Mouse (Mus musculus) liver, embryonic 11.5 days (tissue): ENCODE results near the gene Vcl. TPM values are rescaled to one million over a fixed set of nuclear protein-coding genes. Genes with fewer than 3 reads are reported as not detected.

Experiments used
- ATAC-seq: fragments of 200-750 bp; cut with Nextera tagmentation; replicated peaks from 2 replicates; pipeline ENCODE4 v1.8.0; 2017; ENCODE audit warnings: moderate number of reproducible peaks, mild to moderate bottlenecking, moderate TSS enrichment, moderate library complexity; ENCODE audit not compliant: low FRiP score
- DNase-seq: peaks from one replicate; pipeline ENCODE4 v3.0.0-alpha.2; 2017; ENCODE audit warnings: low spot score
- H3K27ac ChIP-seq: fragments of 300-500 bp; sonication (generic); 2 replicates; pipeline ENCODE4 v1.5.1; 2014; ENCODE audit warnings: mild to moderate bottlenecking, low read depth, low read length, control low read depth
- H3K27me3 ChIP-seq: fragments of 300-500 bp; sonication (generic); replicated peaks from 2 replicates; pipeline ENCODE4 v1.6.1; 2014; ENCODE audit warnings: low read length, mixed read lengths; ENCODE audit not compliant: control insufficient read depth, insufficient read depth
- H3K36me3 ChIP-seq: fragments of 300-500 bp; sonication (generic); 2 replicates; pipeline ENCODE4 v1.6.1; 2014; ENCODE audit warnings: mild to moderate bottlenecking, low read length, moderate library complexity, mixed read lengths; ENCODE audit not compliant: control insufficient read depth, insufficient read depth
- H3K4me1 ChIP-seq: fragments of 300-500 bp; sonication (generic); replicated peaks from 2 replicates; pipeline ENCODE4 v1.6.1; 2014; ENCODE audit warnings: low read length, mixed read lengths; ENCODE audit not compliant: control insufficient read depth, insufficient read depth
- H3K4me2 ChIP-seq: fragments of 300-500 bp; sonication (generic); 2 replicates; pipeline ENCODE4 v1.6.1; 2014; ENCODE audit warnings: mild to moderate bottlenecking, control low read depth, moderate library complexity
- H3K4me3 ChIP-seq: fragments of 300-500 bp; sonication (generic); 2 replicates; pipeline ENCODE4 v1.5.1; 2014; ENCODE audit warnings: low read depth, low read length, control low read depth
- H3K9ac ChIP-seq: fragments of 300-500 bp; sonication (generic); 2 replicates; pipeline ENCODE4 v1.6.1; 2014; ENCODE audit warnings: low read depth, low read length, control low read depth
- H3K9me3 ChIP-seq: fragments of 300-500 bp; sonication (generic); 2 replicates; pipeline ENCODE4 v1.6.1; 2016; ENCODE audit warnings: low read length, inconsistent platforms, mixed read lengths; ENCODE audit not compliant: control insufficient read depth
- WGBS: fragments of 180-500 bp; shearing (Covaris S2); extraction: QIAGEN DNeasy Blood & Tissue Kit; methylation state at CpG from one replicate; pipeline ENCODE4 v1.1.7; 2014; 5-methylcytosine and 5-hydroxymethylcytosine counted together
- polyA plus RNA-seq: library from polyadenylated mRNA; unstranded; fragments of >200 nt; fragmentation: Nextera tagmentation; extraction: Ambion mirVana; gene quantifications from 2 replicates; pipeline ENCODE4 v1.2.1, GENCODE M21; 2014

Vcl gene
- polyA plus RNA-seq, 1 experiment from 2014 or later = 59.0 TPM

GRCm38 (mm10) chr14:21069594-21069993 lies 140.4 kb downstream of the Vcl start:
- Histone ChIP-seq H3K9me3 (no peaks in the 10 kb centered on the region), H3K9ac (no peak overlapping the region), H3K27me3 (no peaks in the 10 kb centered on the region), H3K4me1 (peaks cover 25% of the 10 kb centered on the region), H3K36me3 (no peaks in the 10 kb centered on the region; the same call in 1 of the 2 replicates), H3K4me2 (no peak overlapping the region), H3K27ac (no peak overlapping the region), H3K4me3 (no peak overlapping the region)
- DNase-seq = no peak
- 87% methylated on average over 5 of the region's 5 CpGs for WGBS
- ATAC-seq = no peak

GRCm38 (mm10) chr14:21073981-21074380 lies 144.8 kb downstream of the Vcl start:
- no peaks in the 10 kb centered on the region for H3K27me3 ChIP-seq
- H3K36me3 ChIP-seq = no peaks in the 10 kb centered on the region; the same call in 1 of the 2 replicates
- ATAC-seq (peak; percentile 77), DNase-seq (no peak)
- H3K4me3 ChIP-seq = peak overlapping the region; percentile 73; the same call in 1 of the 2 replicates
- H3K9me3 ChIP-seq = no peaks in the 10 kb centered on the region
- H3K27ac ChIP-seq = peak overlapping the region; percentile 90
- peaks cover 41% of the 10 kb centered on the region for H3K4me1 ChIP-seq
- WGBS = 14% methylated on average over 3 of the region's 3 CpGs
- H3K4me2 ChIP-seq = peak overlapping the region; percentile 85
- H3K9ac ChIP-seq = peak overlapping the region; percentile 80

GRCm38 (mm10) chr14:21074398-21075320 lies 145.5 kb downstream of the Vcl start:
- H3K4me1 ChIP-seq = peaks cover 46% of the 10 kb centered on the region
- peak overlapping the region; percentile 90 for H3K27ac ChIP-seq
- peak; percentile 55 for DNase-seq
- WGBS = 29% methylated on average over 11 of the region's 11 CpGs
- peak overlapping the region; percentile 80 for H3K9ac ChIP-seq
- H3K27me3 ChIP-seq = no peaks in the 10 kb centered on the region
- peak; percentile 43 for ATAC-seq
- no peaks in the 10 kb centered on the region for H3K9me3 ChIP-seq
- no peaks in the 10 kb centered on the region; the same call in 1 of the 2 replicates for H3K36me3 ChIP-seq
- H3K4me2 ChIP-seq = peak overlapping the region; percentile 85
- H3K4me3 ChIP-seq = peak overlapping the region; percentile 73

- peak overlapping the region; percentile 90 for H3K27ac ChIP-seq
- peak; percentile 94 for ATAC-seq
- WGBS = under 1% methylated on average over 57 of the region's 59 CpGs
- H3K9ac ChIP-seq = peak overlapping the region; percentile 80
- H3K4me2 ChIP-seq = peak overlapping the region; percentile 85
- no peaks in the 10 kb centered on the region for H3K27me3 ChIP-seq
- peak; percentile 92 for DNase-seq
- H3K4me3 ChIP-seq = peak overlapping the region; percentile 73
- no peaks in the 10 kb centered on the region for H3K9me3 ChIP-seq
- peaks cover 50% of the 10 kb centered on the region for H3K4me1 ChIP-seq
- no peaks in the 10 kb centered on the region; the same call in 1 of the 2 replicates for H3K36me3 ChIP-seq
Observed at GRCm38 (mm10) chr14:21075751-21076500, 146.7 kb downstream of the Vcl start.

- DNase-seq (no peak), ATAC-seq (no peak)
- H3K27me3 ChIP-seq = no peaks in the 10 kb centered on the region
- H3K4me1 ChIP-seq = peaks cover 50% of the 10 kb centered on the region
- no peaks in the 10 kb centered on the region for H3K9me3 ChIP-seq
- peak overlapping the region; percentile 80 for H3K9ac ChIP-seq
- peak overlapping the region; percentile 85 for H3K4me2 ChIP-seq
- WGBS = 36% methylated on average over 7 of the region's 7 CpGs
- H3K4me3 ChIP-seq = peak overlapping the region; percentile 73
- H3K27ac ChIP-seq = peak overlapping the region; percentile 90
- H3K36me3 ChIP-seq = no peaks in the 10 kb centered on the region
Observed at GRCm38 (mm10) chr14:21076501-21077194, 147.4 kb downstream of the Vcl start.

GRCm38 (mm10) chr14:21077939-21078338 lies 148.7 kb downstream of the Vcl start:
- H3K27me3 ChIP-seq = no peaks in the 10 kb centered on the region
- H3K4me1 ChIP-seq = peaks cover 51% of the 10 kb centered on the region
- 25% methylated on average over 4 of the region's 4 CpGs for WGBS
- H3K4me3 ChIP-seq = peak overlapping the region; percentile 73; the same call in 1 of the 2 replicates
- peak overlapping the region; percentile 85 for H3K4me2 ChIP-seq
- no peak for DNase-seq
- no peak overlapping the region for H3K27ac ChIP-seq
- no peak for ATAC-seq
- H3K9ac ChIP-seq = no peak overlapping the region
- no peaks in the 10 kb centered on the region for H3K36me3 ChIP-seq
- no peaks in the 10 kb centered on the region for H3K9me3 ChIP-seq

GRCm38 (mm10) chr14:21078511-21078910 lies 149.3 kb downstream of the Vcl start:
- no peak for DNase-seq
- Histone ChIP-seq H3K9ac (no peak overlapping the region), H3K27ac (no peak overlapping the region), H3K36me3 (no peaks in the 10 kb centered on the region), H3K9me3 (no peaks in the 10 kb centered on the region), H3K4me3 (no peak overlapping the region), H3K4me1 (peaks cover 51% of the 10 kb centered on the region), H3K27me3 (no peaks in the 10 kb centered on the region), H3K4me2 (peak overlapping the region; percentile 85)
- no peak for ATAC-seq

- Histone ChIP-seq H3K4me3 (no peak overlapping the region), H3K36me3 (no peaks in the 10 kb centered on the region), H3K4me1 (peaks cover 38% of the 10 kb centered on the region), H3K9ac (no peak overlapping the region), H3K27me3 (no peaks in the 10 kb centered on the region), H3K27ac (no peak overlapping the region), H3K4me2 (no peak overlapping the region), H3K9me3 (no peaks in the 10 kb centered on the region)
- DNase-seq (no peak), ATAC-seq (no peak)
- 54% methylated on average over 1 of the region's 1 CpGs for WGBS
Observed at GRCm38 (mm10) chr14:21082823-21083222, 153.6 kb downstream of the Vcl start.
